Mouse (Mus musculus): Measurements from ENCODE around the gene Cd300lf. TPM values are rescaled to one million over a fixed set of nuclear protein-coding genes. Genes with fewer than 3 reads are reported as not detected.

Cd300lf gene
- polyA plus RNA-seq, 1 experiment: 0.28 TPM

GRCm38 (mm10) chr11:115150741-115151254 is 17.0 kb upstream of the Cd300lf start:
- no peak overlapping the region for H3K4me3 ChIP-seq (ENCODE audit: insufficient read depth, low read depth, low read length)

GRCm38 (mm10) chr11:115147813-115148212 is 14.0 kb upstream of the Cd300lf start:
- Histone ChIP-seq H3K4me3 (ENCODE audit: insufficient read depth, low read depth, low read length) (no peak overlapping the region), H3K4me1 (ENCODE audit: control insufficient read depth, insufficient read depth, insufficient read length, low read length) (no peaks in the 10 kb centered on the region), H3K27ac (replicated peaks; ENCODE audit: low read depth, low read length) (no peak overlapping the region)

More at GRCm38 (mm10) chr11:115150741-115151254, 17.0 kb upstream of the Cd300lf start:
- H3K27ac ChIP-seq (replicated peaks; ENCODE audit: low read depth, low read length): no peak overlapping the region
- no peaks in the 10 kb centered on the region for H3K4me1 ChIP-seq (ENCODE audit: control insufficient read depth, insufficient read depth, insufficient read length, low read length)

GRCm38 (mm10) chr11:115141970-115142369 is 8.2 kb upstream of the Cd300lf start:
- Histone ChIP-seq H3K27ac (replicated peaks; ENCODE audit: low read depth, low read length) (no peak overlapping the region), H3K4me1 (ENCODE audit: control insufficient read depth, insufficient read depth, insufficient read length, low read length) (no peaks in the 10 kb centered on the region), H3K4me3 (ENCODE audit: insufficient read depth, low read depth, low read length) (no peak overlapping the region)

- no peaks in the 10 kb centered on the region for H3K4me1 ChIP-seq (ENCODE audit: control insufficient read depth, insufficient read depth, insufficient read length, low read length)
- H3K27ac ChIP-seq (replicated peaks; ENCODE audit: low read depth, low read length): no peak overlapping the region
These were observed 4.9 kb upstream of the Cd300lf start for GRCm38 (mm10) chr11:115138597-115139262.

GRCm38 (mm10) chr11:115131768-115132381 is 1.9 kb downstream of the Cd300lf start:
- Histone ChIP-seq H3K4me1 (ENCODE audit: control insufficient read depth, insufficient read depth, insufficient read length, low read length) (no peaks in the 10 kb centered on the region), H3K27ac (replicated peaks; ENCODE audit: low read depth, low read length) (no peak overlapping the region), H3K4me3 (ENCODE audit: insufficient read depth, low read depth, low read length) (no peak overlapping the region)

More at GRCm38 (mm10) chr11:115138597-115139262, 4.9 kb upstream of the Cd300lf start:
- no peak overlapping the region for H3K4me3 ChIP-seq (ENCODE audit: insufficient read depth, low read depth, low read length)

DNA sequence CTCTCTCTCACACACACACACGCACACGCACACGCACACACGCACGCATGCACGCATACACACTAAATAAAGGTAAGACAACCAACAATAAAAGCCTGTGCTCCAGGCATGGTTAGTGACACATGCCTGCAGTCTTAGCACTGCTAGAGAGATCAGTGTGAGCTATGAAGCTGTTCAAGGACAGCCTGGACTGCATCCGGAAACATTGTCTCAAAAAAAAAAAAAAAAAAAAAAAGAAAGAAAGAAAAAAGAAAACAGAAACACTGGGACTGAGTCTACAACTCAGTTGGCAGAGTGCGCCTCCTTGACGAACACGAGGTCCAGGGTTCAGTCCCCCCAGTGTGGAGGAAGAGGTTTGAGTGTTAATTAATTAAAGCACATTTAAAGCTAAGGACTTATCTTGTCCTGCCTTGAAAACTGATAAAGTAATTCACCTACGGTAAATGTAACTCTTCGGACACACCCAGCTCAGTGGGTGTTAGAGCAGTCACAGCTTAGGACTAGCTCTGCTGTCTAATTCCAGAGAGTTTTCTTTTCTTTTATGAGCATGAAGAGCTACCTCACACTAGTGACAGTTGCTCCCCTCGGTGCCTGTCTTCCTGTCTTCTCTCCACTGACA is 4.2 kb downstream of the Cd300lf start:
- Histone ChIP-seq H3K4me3 (ENCODE audit: insufficient read depth, low read depth, low read length) (no peak overlapping the region), H3K27ac (replicated peaks; ENCODE audit: low read depth, low read length) (no peak overlapping the region), H3K4me1 (ENCODE audit: control insufficient read depth, insufficient read depth, insufficient read length, low read length) (no peaks in the 10 kb centered on the region)

DNA sequence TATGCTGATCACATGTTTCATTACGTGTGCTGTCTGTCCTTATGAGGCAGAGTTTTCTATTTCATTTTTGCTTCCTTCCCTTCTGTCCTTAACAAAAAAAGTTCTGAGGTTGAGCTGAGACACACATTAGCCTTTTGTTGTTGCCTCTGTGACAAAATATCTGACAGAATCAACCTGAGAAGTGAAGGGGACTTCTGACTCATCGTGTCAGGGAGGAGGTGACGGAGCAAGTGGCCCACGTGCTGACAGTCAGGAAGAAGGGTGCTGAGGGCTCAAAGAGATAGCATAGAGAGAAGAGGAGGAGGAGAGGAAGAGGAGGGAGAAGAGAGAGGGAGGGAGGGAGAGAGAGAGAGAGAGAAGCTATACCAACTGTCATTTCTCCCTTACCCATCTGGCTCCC is 5.3 kb downstream of the Cd300lf start:
- Histone ChIP-seq H3K4me3 (ENCODE audit: insufficient read depth, low read depth, low read length) (no peak overlapping the region), H3K27ac (replicated peaks; ENCODE audit: low read depth, low read length) (no peak overlapping the region), H3K4me1 (ENCODE audit: control insufficient read depth, insufficient read depth, insufficient read length, low read length) (no peaks in the 10 kb centered on the region)

DNA sequence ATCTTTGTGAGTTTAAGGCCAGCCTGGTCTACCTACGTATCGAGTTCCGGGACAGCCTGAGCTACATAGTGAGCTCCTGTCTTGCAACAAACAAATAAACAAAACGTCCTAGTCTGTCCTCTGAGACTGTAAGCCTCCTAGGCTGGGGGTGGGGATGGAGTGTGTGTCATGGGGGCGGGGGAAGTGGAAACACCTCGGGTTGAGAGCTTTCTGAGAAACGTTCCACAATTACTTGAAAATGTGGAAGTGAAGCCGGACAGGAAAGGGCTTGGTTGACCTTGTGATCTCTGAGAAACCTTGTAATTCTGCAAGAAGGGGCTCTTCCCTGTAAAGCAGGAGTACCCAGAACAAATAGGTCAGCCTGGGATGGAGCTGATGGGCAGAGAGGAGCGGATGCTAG is 14.4 kb downstream of the Cd300lf start:
- H3K4me1 ChIP-seq (ENCODE audit: control insufficient read depth, insufficient read depth, insufficient read length, low read length): no peaks in the 10 kb centered on the region

DNA sequence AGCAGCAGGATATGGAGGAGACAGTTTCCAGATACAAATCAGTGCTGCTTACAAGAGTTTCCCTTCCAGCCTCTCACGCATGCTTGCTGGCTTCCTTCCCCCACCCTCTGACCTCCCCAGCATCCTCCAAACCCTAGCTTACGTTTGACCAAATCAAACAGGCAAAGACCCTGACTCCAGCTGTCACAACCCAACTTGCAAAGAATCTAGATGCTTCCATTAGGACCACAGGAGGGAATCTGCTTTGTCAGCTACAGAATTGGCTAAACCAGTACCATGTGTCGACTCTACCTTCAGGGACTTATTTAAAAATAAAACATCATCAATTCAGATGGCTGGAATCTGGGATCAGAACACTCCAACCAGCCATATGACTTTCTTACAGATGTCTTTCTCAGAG is 21.6 kb downstream of the Cd300lf start:
- no peak overlapping the region for H3K27ac ChIP-seq (replicated peaks; ENCODE audit: low read depth, low read length)
- H3K4me3 ChIP-seq (ENCODE audit: insufficient read depth, low read depth, low read length): no peak overlapping the region
- H3K4me1 ChIP-seq (ENCODE audit: control insufficient read depth, insufficient read depth, insufficient read length, low read length): no peaks in the 10 kb centered on the region

More for the DNA sequence above, 14.4 kb downstream of the Cd300lf start:
- Histone ChIP-seq H3K27ac (replicated peaks; ENCODE audit: low read depth, low read length) (no peak overlapping the region), H3K4me3 (ENCODE audit: insufficient read depth, low read depth, low read length) (no peak overlapping the region)

GRCm38 (mm10) chr11:115110271-115110670 is 23.5 kb downstream of the Cd300lf start:
- Histone ChIP-seq H3K4me3 (ENCODE audit: insufficient read depth, low read depth, low read length) (no peak overlapping the region), H3K4me1 (ENCODE audit: control insufficient read depth, insufficient read depth, insufficient read length, low read length) (no peaks in the 10 kb centered on the region), H3K27ac (replicated peaks; ENCODE audit: low read depth, low read length) (no peak overlapping the region)

DNA sequence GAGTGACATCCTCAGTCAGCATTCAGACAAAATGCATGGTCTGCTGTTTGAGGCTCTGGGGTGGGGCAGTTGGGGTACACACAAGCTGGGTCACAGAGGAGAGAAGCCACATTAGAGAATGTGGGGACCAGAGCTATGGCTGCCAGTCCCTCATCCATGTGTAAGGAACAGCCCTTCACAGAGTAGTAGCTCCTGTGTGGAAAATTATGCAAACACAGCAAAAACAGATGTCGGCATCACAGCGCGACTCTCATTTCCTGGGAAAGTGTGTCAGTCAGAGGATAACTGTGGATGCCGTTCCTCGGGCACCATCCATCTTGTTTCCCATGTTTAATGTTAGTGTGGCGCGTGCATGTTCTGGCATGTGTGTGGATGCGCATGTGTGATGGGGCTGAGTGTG is 25.6 kb downstream of the Cd300lf start:
- H3K27ac ChIP-seq (replicated peaks; ENCODE audit: low read depth, low read length): no peak overlapping the region
- no peak overlapping the region for H3K4me3 ChIP-seq (ENCODE audit: insufficient read depth, low read depth, low read length)
- H3K4me1 ChIP-seq (ENCODE audit: control insufficient read depth, insufficient read depth, insufficient read length, low read length): no peaks in the 10 kb centered on the region

DNA sequence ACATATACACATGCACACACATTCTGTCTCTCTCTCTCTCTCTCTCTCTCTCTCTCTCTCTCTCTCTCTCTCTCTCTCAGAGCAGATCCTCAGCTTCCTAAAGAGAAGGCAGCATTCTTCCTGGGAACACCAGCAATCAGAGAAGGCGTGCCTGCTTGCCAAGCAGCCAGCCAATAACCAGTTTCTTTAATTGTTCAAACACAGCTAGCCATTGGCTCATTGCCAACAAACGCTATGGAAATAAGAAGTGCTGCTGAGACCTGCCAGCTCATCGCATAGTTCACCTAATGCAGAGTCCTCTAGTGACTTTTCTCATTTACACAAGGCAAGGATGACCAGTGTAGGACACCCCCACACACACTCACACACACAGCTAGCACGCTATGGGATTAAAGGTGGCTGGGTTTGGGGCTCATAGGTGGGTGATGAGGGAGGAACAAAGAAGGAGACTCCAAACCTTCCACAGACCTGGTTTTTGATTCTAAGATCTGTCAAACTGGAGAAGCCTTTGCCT is 26.3 kb downstream of the Cd300lf start:
- Histone ChIP-seq H3K27ac (replicated peaks; ENCODE audit: low read depth, low read length) (no peak overlapping the region), H3K4me1 (ENCODE audit: control insufficient read depth, insufficient read depth, insufficient read length, low read length) (no peaks in the 10 kb centered on the region), H3K4me3 (ENCODE audit: insufficient read depth, low read depth, low read length) (no peak overlapping the region)

GRCm38 (mm10) chr11:115106638-115107037 is 27.2 kb downstream of the Cd300lf start:
- no peaks in the 10 kb centered on the region for H3K4me1 ChIP-seq (ENCODE audit: control insufficient read depth, insufficient read depth, insufficient read length, low read length)
- no peak overlapping the region for H3K27ac ChIP-seq (replicated peaks; ENCODE audit: low read depth, low read length)
- no peak overlapping the region for H3K4me3 ChIP-seq (ENCODE audit: insufficient read depth, low read depth, low read length)

- Histone ChIP-seq H3K4me1 (ENCODE audit: control insufficient read depth, insufficient read depth, insufficient read length, low read length) (no peaks in the 10 kb centered on the region), H3K27ac (replicated peaks; ENCODE audit: low read depth, low read length) (no peak overlapping the region), H3K4me3 (ENCODE audit: insufficient read depth, low read depth, low read length) (no peak overlapping the region)
These were observed 28.8 kb downstream of the Cd300lf start for GRCm38 (mm10) chr11:115104769-115105563.
